ENCODE assay signal across 8 mouse cellular contexts in genomic region chr9:43115431-43116133, GRCm38 (mm10). TPM values are rescaled to one million over a fixed set of nuclear protein-coding genes. Genes with fewer than 3 reads are reported as not detected.
DNase-seq lines count a peak whose midpoint lies in the region; ATAC-seq and TF ChIP-seq lines count a peak whose summit lies in the region.

No protein-coding gene starts in this region.

- no peak for ATAC-seq in intestine, embryonic 15.5 days
- ATAC-seq in midbrain, embryonic 11.5 days (ENCODE audit: low FRiP score): no peak

- 0 out of 2 replicates have a peak, but pooled peaks have one; percentile 43 for TF ChIP-seq POLR2A in heart, adult 2 months (IDR thresholded peaks at IDR 0.05; ENCODE audit: insufficient read depth, low read depth, low read length)

- H3K79me2 ChIP-seq in heart, adult 2 months (replicated peaks; ENCODE audit: control insufficient read depth, insufficient read depth, low read length): no peaks in the 10 kb centered on the region

- H3K4me1 ChIP-seq in heart, adult 2 months (ENCODE audit: control insufficient read depth, insufficient read depth, low read length): peaks cover 5% of the 10 kb centered on the region
- H3K4me1 ChIP-seq in brown adipose tissue, adult 24 weeks (ENCODE audit: control insufficient read depth, insufficient read depth, insufficient read length, low read length): peaks cover 6% of the 10 kb centered on the region
- peaks cover 10% of the 10 kb centered on the region for H3K4me1 ChIP-seq in intestine, embryonic 15.5 days (replicated peaks)
- peaks cover 5% of the 10 kb centered on the region for H3K4me1 ChIP-seq in midbrain, embryonic 11.5 days (ENCODE audit: control insufficient read depth, insufficient read depth, low read length)

- WGBS in heart, adult 2 months: 27% methylated on average over 12 of the region's 12 CpGs
- 28% methylated on average over 12 of the region's 12 CpGs for WGBS in intestine, embryonic 15.5 days
- WGBS in midbrain, embryonic 11.5 days: 10% methylated on average over 12 of the region's 12 CpGs

- TF ChIP-seq CTCF in heart, adult 2 months (IDR thresholded peaks at IDR 0.05): no peak

- H3K27me3 ChIP-seq in heart, adult 2 months (ENCODE audit: control insufficient read depth, insufficient read depth, low read length): no peaks in the 10 kb centered on the region
- no peaks in the 10 kb centered on the region for H3K27me3 ChIP-seq in intestine, embryonic 15.5 days (replicated peaks)
- H3K27me3 ChIP-seq in midbrain, embryonic 11.5 days (ENCODE audit: control insufficient read depth, insufficient read depth, low read length): no peaks in the 10 kb centered on the region

- no peak for DNase-seq in heart, adult 2 months
- no peak for DNase-seq in heart, adult 11 months
- DNase-seq in midbrain, embryonic 11.5 days (ENCODE audit: low spot score, missing footprints): no peak
- no peak for DNase-seq in B cell, adult 2 months
- no peak for DNase-seq in left cerebral cortex, postnatal 14 days (ENCODE audit: low spot score in 2 of 2)
- DNase-seq in thymus, adult 18-20 months: no peak

- no peak for TF ChIP-seq EP300 in heart, adult 2 months (IDR thresholded peaks at IDR 0.05; ENCODE audit: insufficient read depth, low read depth, low read length)

- intact Hi-C loops in heart, adult 2 months (cut with DNase I): no loop called here
- intact Hi-C loops in left cerebral cortex, postnatal 14 days (cut with DNase I): no loop called here

- H3K27ac ChIP-seq in heart, adult 2 months: peak overlapping the region; percentile 82
- H3K27ac ChIP-seq in brown adipose tissue, adult 24 weeks (replicated peaks; ENCODE audit: low read depth, low read length): peak overlapping the region; percentile 57
- no peak overlapping the region for H3K27ac ChIP-seq in intestine, embryonic 15.5 days
- no peak overlapping the region for H3K27ac ChIP-seq in midbrain, embryonic 11.5 days (ENCODE audit: low read depth, low read length)

- no peaks in the 10 kb centered on the region for H3K9me3 ChIP-seq in intestine, embryonic 15.5 days
- no peaks in the 10 kb centered on the region for H3K9me3 ChIP-seq in midbrain, embryonic 11.5 days (ENCODE audit: control insufficient read depth, low read length)

- peaks cover 7% of the 10 kb centered on the region for H3K36me3 ChIP-seq in heart, adult 2 months (ENCODE audit: control insufficient read depth, insufficient read depth, low read length)
- H3K36me3 ChIP-seq in intestine, embryonic 15.5 days: 0 out of 2 replicates have a peak, but pooled peaks cover 5% of the 10 kb centered on the region
- no peaks in the 10 kb centered on the region; the same call in 1 of the 2 replicates for H3K36me3 ChIP-seq in midbrain, embryonic 11.5 days (ENCODE audit: control insufficient read depth, insufficient read depth, low read length)

- peak overlapping the region; percentile 91 for H3K4me2 ChIP-seq in intestine, embryonic 15.5 days (replicated peaks)
- peak overlapping the region; percentile 80 for H3K4me2 ChIP-seq in midbrain, embryonic 11.5 days

- peak overlapping the region; percentile 68 for H3K9ac ChIP-seq in heart, adult 2 months (ENCODE audit: low read depth, low read length)
- H3K9ac ChIP-seq in intestine, embryonic 15.5 days: peak overlapping the region; percentile 71
- H3K9ac ChIP-seq in midbrain, embryonic 11.5 days (ENCODE audit: low read length): peak overlapping the region; percentile 90

- H3K4me3 ChIP-seq in heart, adult 2 months: peak overlapping the region; percentile 64
- H3K4me3 ChIP-seq in brown adipose tissue, adult 24 weeks (ENCODE audit: insufficient read depth, low read depth, low read length): peak overlapping the region; percentile 68
- peak overlapping the region; percentile 60 for H3K4me3 ChIP-seq in intestine, embryonic 15.5 days (replicated peaks)
- H3K4me3 ChIP-seq in midbrain, embryonic 11.5 days (ENCODE audit: low read depth, low read length): peak overlapping the region; percentile 91

RNA-seq across cellular contexts. Expression of gene Tmem136, which starts 0.8 kb away (rescaled TPM):
- 1 to 10 TPM; 5.7 to 7.1 TPM for total RNA-seq in heart, adult 2 months (2021)
- polyA plus RNA-seq in heart, adult 2 months (2012; rRNA removed): 7.4 and 10.2 TPM in 2 replicates
- 1.6 and 2.5 TPM in 2 replicates for polyA plus RNA-seq in brown adipose tissue, adult 24 weeks (2012; ENCODE audit: insufficient read depth, insufficient read length, missing spikeins)
- polyA plus RNA-seq in intestine, embryonic 15.5 days (2015; fragmentation: Nextera tagmentation; extraction: Ambion mirVana): 3.2 and 4.4 TPM in 2 replicates
- polyA plus RNA-seq in midbrain, embryonic 11.5 days (2014; fragmentation: Nextera tagmentation; extraction: Ambion mirVana): 13.9 and 17.5 TPM in 2 replicates
- total RNA-seq in left cerebral cortex, postnatal 14 days (2021): 10 to 100 TPM; 15.4 to 18.0 TPM

RNA-seq across cellular contexts. Expression of gene Arhgef12, which starts 8.5 kb away (rescaled TPM):
- 100 to 1,000 TPM; 136 to 150 TPM for total RNA-seq in heart, adult 2 months (2021)
- polyA plus RNA-seq in heart, adult 2 months (2012; rRNA removed): 34.8 and 66.4 TPM in 2 replicates
- polyA plus RNA-seq in brown adipose tissue, adult 24 weeks (2012; ENCODE audit: insufficient read depth, insufficient read length, missing spikeins): 47.7 and 58.9 TPM in 2 replicates
- 8.1 and 8.3 TPM in 2 replicates for polyA plus RNA-seq in intestine, embryonic 15.5 days (2015; fragmentation: Nextera tagmentation; extraction: Ambion mirVana)
- 9.2 and 10.0 TPM in 2 replicates for polyA plus RNA-seq in midbrain, embryonic 11.5 days (2014; fragmentation: Nextera tagmentation; extraction: Ambion mirVana)
- 100 to 1,000 TPM; 156 to 159 TPM for total RNA-seq in left cerebral cortex, postnatal 14 days (2021)

Comparison
In these comparisons a context has a peak if more than half of its experiments do, and no peak if none do; other contexts are left out.
1. H3K27ac ChIP-seq: peak in heart, adult 2 months (single experiment) and brown adipose tissue, adult 24 weeks (single experiment); none in intestine, embryonic 15.5 days (single experiment) and midbrain, embryonic 11.5 days (single experiment).
2. Peak in every context shown above with its lines, with median percentiles within 50 percentile points of each other: H3K4me3 ChIP-seq and H3K9ac ChIP-seq.